Mouse (Mus musculus): ENCODE data around the gene Abcg1.

DNA sequence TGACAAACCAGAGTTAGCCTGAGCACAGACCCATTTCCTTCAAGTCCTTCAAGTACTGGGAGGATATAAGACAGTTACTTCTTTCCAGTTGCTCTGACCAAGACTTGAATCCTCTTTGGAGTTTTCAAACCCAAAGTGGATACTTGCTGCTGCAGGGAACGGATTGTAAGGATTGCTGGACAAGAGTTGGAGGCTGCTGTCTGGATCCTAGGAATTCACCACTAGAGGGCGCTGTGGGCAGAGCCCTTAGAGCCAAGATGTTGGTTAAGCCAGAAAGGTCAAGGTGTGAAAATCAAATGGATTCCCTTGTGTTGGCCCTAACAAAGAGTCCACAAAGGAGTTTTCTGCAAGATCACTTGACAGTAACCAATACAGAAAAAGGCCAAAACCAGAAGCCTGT, 38.0 kb upstream of the Abcg1 start:
- TF ChIP-seq CTCF (IDR thresholded peaks at IDR 0.05; ENCODE audit: insufficient read depth, low read depth, low read length) (no peak), POLR2A (IDR thresholded peaks at IDR 0.05; ENCODE audit: insufficient read depth, low read depth, low read length) (no peak)

Measured in olfactory bulb, adult 2 months (tissue).